Mouse (Mus musculus): ENCODE measurements at regions not wholly inside any gene's neighbourhood (a gene's known extent, or its start where the extent isn't known, plus 50 kb on each side); places are given as distances from the start of the nearest gene placed in this dataset.
A peak's percentile ranks its signal among the peaks of the same experiment; 100 is the strongest.

- H3K9me3 ChIP-seq (replicated peaks; ENCODE audit: insufficient read depth, low read length) = no peaks in the 10 kb centered on the region
- no peaks in the 10 kb centered on the region for H3K4me1 ChIP-seq (ENCODE audit: control insufficient read depth in 1 of 2, insufficient read depth in 2 of 2, low read length in 2 of 2)
- DNase-seq (ENCODE audit: low read depth, low spot score) = no peak
- H3K79me2 ChIP-seq (ENCODE audit: control insufficient read depth, insufficient read depth, low read length, poor library complexity) = no peaks in the 10 kb centered on the region
- H3K4me3 ChIP-seq (ENCODE audit: control insufficient read depth in 1 of 2, insufficient read depth in 1 of 2, low read depth in 2 of 2, low read length in 2 of 2) = no peak overlapping the region
- H3K9ac ChIP-seq (ENCODE audit: control insufficient read depth, low read depth, low read length, poor library complexity, severe bottlenecking) = no peak overlapping the region
- no peak overlapping the region for H3K27ac ChIP-seq (ENCODE audit: control insufficient read depth, low read depth, low read length)
- TF ChIP-seq SIN3A (IDR thresholded peaks at IDR 0.05; ENCODE audit: low read length) (no peak), GATA1 (IDR thresholded peaks at IDR 0.05; ENCODE audit: low read depth, low read length) (0 out of 2 replicates have a peak, but pooled peaks have one; percentile 26), EP300 (IDR thresholded peaks at IDR 0.05; ENCODE audit: low read depth in 1 of 2, low read length in 2 of 2) (peak in 1 of 2 experiments; percentile 14; a peak in 1 of 4 replicates)
- H3K36me3 ChIP-seq (ENCODE audit: control insufficient read depth in 1 of 2, insufficient read depth in 2 of 2, low read length in 2 of 2) = peaks cover 0 to 5% of the 10 kb centered on the region in 2 experiments; a peak in 1 of 4 replicates
- no peaks in the 10 kb centered on the region for H3K27me3 ChIP-seq (ENCODE audit: control insufficient read depth in 1 of 2, insufficient read depth in 2 of 2, low read length in 2 of 2)
Measured at GRCm38 (mm10) chr2:15148381-15148780, 93.5 kb upstream of the Nsun6 start.

- H3K79me2 ChIP-seq (ENCODE audit: control insufficient read depth, insufficient read depth, low read length, poor library complexity) = no peaks in the 10 kb centered on the region
Measured at GRCm38 (mm10) chr2:15146986-15147385, 92.1 kb upstream of the Nsun6 start.

GRCm38 (mm10) chr2:15146414-15146813 lies 91.5 kb upstream of the Nsun6 start:
- H3K27ac ChIP-seq (ENCODE audit: control insufficient read depth, low read depth, low read length) = no peak overlapping the region

More at GRCm38 (mm10) chr2:15146986-15147385, 92.1 kb upstream of the Nsun6 start:
- TF ChIP-seq USF1 (IDR thresholded peaks at IDR 0.05; ENCODE audit: low read depth, low read length) (no peak), ZKSCAN1 (IDR thresholded peaks at IDR 0.05; ENCODE audit: low read depth, low read length) (no peak), USF2 (IDR thresholded peaks at IDR 0.05; ENCODE audit: borderline replicate concordance in 1 of 2, insufficient read depth in 1 of 2, low read depth in 1 of 2, low read length in 2 of 2) (no peak), UBTF (IDR thresholded peaks at IDR 0.05; ENCODE audit: borderline replicate concordance, insufficient read depth, low read depth, low read length) (no peak), MEF2A (IDR thresholded peaks at IDR 0.05; ENCODE audit: extremely low read depth, insufficient replicate concordance, low read depth, low read length, poor library complexity, severe bottlenecking) (no peak), MYB (IDR thresholded peaks at IDR 0.05; ENCODE audit: low read depth, low read length) (no peak)
- Histone ChIP-seq H3K4me3 (ENCODE audit: control insufficient read depth in 1 of 2, insufficient read depth in 1 of 2, low read depth in 2 of 2, low read length in 2 of 2) (no peak overlapping the region), H3K9me3 (replicated peaks; ENCODE audit: insufficient read depth, low read length) (no peaks in the 10 kb centered on the region), H3K36me3 (ENCODE audit: control insufficient read depth in 1 of 2, insufficient read depth in 2 of 2, low read length in 2 of 2) (peaks cover 0 to 5% of the 10 kb centered on the region in 2 experiments; a peak in 1 of 4 replicates), H3K27me3 (ENCODE audit: control insufficient read depth in 1 of 2, insufficient read depth in 2 of 2, low read length in 2 of 2) (no peaks in the 10 kb centered on the region), H3K27ac (ENCODE audit: control insufficient read depth, low read depth, low read length) (no peak overlapping the region), H3K4me1 (ENCODE audit: control insufficient read depth in 1 of 2, insufficient read depth in 2 of 2, low read length in 2 of 2) (no peaks in the 10 kb centered on the region), H3K9ac (ENCODE audit: control insufficient read depth, low read depth, low read length, poor library complexity, severe bottlenecking) (no peak overlapping the region)
- DNase-seq (ENCODE audit: low read depth, low spot score) = no peak

More at GRCm38 (mm10) chr2:15146414-15146813, 91.5 kb upstream of the Nsun6 start:
- TF ChIP-seq RAD21 (IDR thresholded peaks at IDR 0.05; ENCODE audit: low read depth, low read length) = no peak
- no peak for TF ChIP-seq TCF12 (IDR thresholded peaks at IDR 0.05; ENCODE audit: low read depth, low read length)
- Histone ChIP-seq H3K36me3 (ENCODE audit: control insufficient read depth in 1 of 2, insufficient read depth in 2 of 2, low read length in 2 of 2) (peaks cover 0 to 5% of the 10 kb centered on the region in 2 experiments; a peak in 1 of 4 replicates), H3K9me3 (replicated peaks; ENCODE audit: insufficient read depth, low read length) (no peaks in the 10 kb centered on the region), H3K27me3 (ENCODE audit: control insufficient read depth in 1 of 2, insufficient read depth in 2 of 2, low read length in 2 of 2) (no peaks in the 10 kb centered on the region), H3K4me1 (ENCODE audit: control insufficient read depth in 1 of 2, insufficient read depth in 2 of 2, low read length in 2 of 2) (no peaks in the 10 kb centered on the region), H3K4me3 (ENCODE audit: control insufficient read depth in 1 of 2, insufficient read depth in 1 of 2, low read depth in 2 of 2, low read length in 2 of 2) (no peak overlapping the region), H3K79me2 (ENCODE audit: control insufficient read depth, insufficient read depth, low read length, poor library complexity) (no peaks in the 10 kb centered on the region), H3K9ac (ENCODE audit: control insufficient read depth, low read depth, low read length, poor library complexity, severe bottlenecking) (no peak overlapping the region)
- no peak for DNase-seq (ENCODE audit: low read depth, low spot score)

Measured in MEL (cell line).